Mouse (Mus musculus) cerebellum, adult 2 months (tissue): Measurements from ENCODE around the gene Akr1d1.

Source experiments
- CTCF ChIP-seq: fragments of 200-500 bp; IDR thresholded peaks from 2 replicates; pipeline ENCODE4 v1.5.1; 2011; ENCODE audit warnings: low read depth, mild to moderate bottlenecking, control low read depth, low read length, moderate library complexity, borderline replicate concordance; ENCODE audit not compliant: insufficient read depth
- POLR2A ChIP-seq: fragments of 200-500 bp; IDR thresholded peaks from 2 replicates; pipeline ENCODE4 v1.6.1; 2011; ENCODE audit warnings: low read length, control low read depth, borderline replicate concordance; ENCODE audit not compliant: insufficient read depth

- TF ChIP-seq POLR2A (no peak), CTCF (no peak)
Observed at GRCm38 (mm10) chr6:37484588-37485070, 45.3 kb upstream of the Akr1d1 start.
